Mouse (Mus musculus) cortical plate, adult 2 months (tissue): ENCODE measurements at regions not wholly inside any gene's neighbourhood (a gene's known extent, or its start where the extent isn't known, plus 50 kb on each side); places are given as distances from the start of the nearest gene placed in this dataset.
"Not testable (repeated sequence)": the region's sequence is repeated elsewhere in the genome, so short reads cannot be mapped to it uniquely, and the experiment has no call there.

Experiments used
- H3K27ac ChIP-seq: fragments of 200-500 bp; 2 replicates; pipeline ENCODE4 v1.5.1; 2012; ENCODE audit warnings: low read length, control low read depth, inconsistent platforms; ENCODE audit not compliant: insufficient read depth
- H3K4me1 ChIP-seq: fragments of 200-500 bp; 2 replicates; pipeline ENCODE4 v1.6.1; 2011; ENCODE audit warnings: low read length; ENCODE audit not compliant: control insufficient read depth, insufficient read depth
- H3K4me3 ChIP-seq: fragments of 200-500 bp; 2 replicates; pipeline ENCODE4 v1.5.1; 2011; ENCODE audit warnings: mild to moderate bottlenecking, low read length, control low read depth; ENCODE audit not compliant: insufficient read depth
- CTCF ChIP-seq: fragments of 200-500 bp; IDR thresholded peaks from 2 replicates; pipeline ENCODE4 v1.5.1; 2011; ENCODE audit warnings: mild to moderate bottlenecking, control low read depth, low read length; ENCODE audit not compliant: insufficient read depth; ENCODE audit errors: extremely low read depth
- POLR2A ChIP-seq: fragments of 200-500 bp; IDR thresholded peaks from 2 replicates; pipeline ENCODE4 v1.6.1; 2011; ENCODE audit warnings: mild to moderate bottlenecking, low read length, control low read depth; ENCODE audit not compliant: insufficient read depth; ENCODE audit errors: extremely low read depth

DNA sequence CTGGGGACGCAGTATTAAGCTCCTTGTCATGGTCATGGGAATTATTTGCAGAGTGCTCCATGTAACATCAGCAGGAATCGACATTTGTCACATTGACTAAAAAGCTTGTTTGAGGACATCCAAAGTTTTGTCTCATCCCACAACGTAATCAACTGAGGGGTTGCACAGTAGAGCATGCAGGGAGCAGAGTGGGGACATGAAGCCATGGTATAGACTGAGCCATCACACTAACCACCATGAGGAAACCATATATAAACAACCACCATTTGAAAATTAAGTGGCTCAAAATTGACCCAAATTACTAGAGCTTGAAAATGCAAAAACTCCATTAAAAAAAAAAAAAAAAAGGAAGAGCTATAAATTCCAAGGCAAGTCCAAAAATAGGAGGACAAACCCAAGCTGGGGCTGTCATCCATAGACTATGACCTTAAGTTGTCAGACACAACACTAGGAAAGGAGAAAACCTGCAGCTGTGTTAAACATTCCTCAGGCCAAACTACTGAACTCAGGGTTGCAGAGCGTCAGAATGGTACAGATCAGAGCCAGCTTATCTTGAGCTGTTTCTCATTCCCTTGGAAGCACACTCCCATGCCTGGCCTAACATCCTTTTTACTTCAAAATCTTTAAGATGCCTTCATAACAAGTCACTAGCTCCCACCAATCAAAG lies 97.7 kb upstream of the Map9 start:
- no peak for TF ChIP-seq CTCF
- TF ChIP-seq POLR2A, result no peak
- H3K27ac ChIP-seq, result no peak overlapping the region
- H3K4me1 ChIP-seq, result no peaks in the 10 kb centered on the region
- no peak overlapping the region for H3K4me3 ChIP-seq

DNA sequence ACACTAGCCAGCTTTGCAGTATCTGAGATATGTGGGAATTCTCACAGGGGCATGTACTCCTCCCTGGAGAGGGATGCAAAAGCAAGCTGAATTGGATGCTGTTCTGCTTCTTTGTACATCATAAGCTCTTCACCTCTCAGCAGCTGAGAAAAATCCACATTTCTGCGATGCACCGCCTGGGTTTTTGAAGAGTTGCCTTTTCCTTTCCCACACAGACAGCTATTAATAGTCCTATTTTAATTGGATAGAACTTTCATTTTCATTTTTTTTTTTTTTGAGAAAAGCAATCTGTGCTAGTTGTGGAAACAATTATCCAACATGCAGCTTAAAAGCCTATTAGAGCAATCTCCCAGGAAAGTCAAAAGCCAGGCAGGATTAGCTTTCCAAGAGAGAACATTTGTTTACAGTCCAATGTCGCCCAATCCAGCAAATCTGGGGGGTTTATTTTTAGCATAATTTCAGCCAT lies 105.2 kb upstream of the Gucy1a1 start:
- Histone ChIP-seq H3K4me1 (peaks cover 5% of the 10 kb centered on the region), H3K4me3 (no peak overlapping the region), H3K27ac (peak overlapping the region; percentile 97)
- TF ChIP-seq CTCF (no peak), POLR2A (0 out of 2 replicates have a peak, but pooled peaks have one; percentile 49)

DNA sequence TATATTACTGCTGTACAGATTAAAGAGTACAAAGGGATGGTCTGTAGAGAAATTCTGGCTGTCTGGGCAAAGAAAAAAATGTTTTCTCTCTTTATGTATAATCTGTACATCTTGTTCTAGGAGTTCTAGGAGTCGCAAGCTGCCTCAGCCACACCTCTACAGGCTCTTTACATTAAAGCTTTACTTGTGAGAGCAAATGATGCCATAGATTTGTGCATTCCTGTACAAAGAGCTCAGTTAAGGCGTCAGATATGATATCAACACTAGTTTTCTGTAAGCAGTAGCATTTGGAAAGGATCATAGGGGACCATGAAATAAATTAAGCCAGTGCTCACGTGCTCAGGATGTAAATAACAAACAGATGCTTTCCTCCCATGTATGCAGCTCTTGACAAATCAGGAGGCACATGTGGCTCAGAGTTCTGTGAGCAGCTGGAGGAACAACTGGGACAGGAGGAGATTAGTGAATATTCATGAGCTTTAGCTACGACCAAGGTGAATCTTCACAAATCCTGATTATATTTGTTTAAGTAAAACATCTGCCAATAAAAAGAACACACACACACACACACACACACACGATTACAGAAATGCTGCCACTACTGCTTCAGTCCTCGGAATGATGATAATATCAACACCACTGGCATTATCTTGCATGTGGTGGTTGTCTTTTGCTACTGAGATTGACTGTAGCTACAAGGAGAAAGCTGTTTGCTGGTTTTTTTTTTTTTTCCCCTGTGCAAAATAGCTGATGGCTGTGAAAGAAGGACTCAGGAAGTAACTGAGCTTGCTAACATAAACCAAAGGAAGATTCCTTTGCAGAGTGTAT lies 104.6 kb upstream of the Gucy1a1 start:
- TF ChIP-seq CTCF (no peak), POLR2A (no peak)
- Histone ChIP-seq H3K27ac (peak overlapping the region; percentile 97), H3K4me3 (no peak overlapping the region), H3K4me1 (peaks cover 5% of the 10 kb centered on the region)

DNA sequence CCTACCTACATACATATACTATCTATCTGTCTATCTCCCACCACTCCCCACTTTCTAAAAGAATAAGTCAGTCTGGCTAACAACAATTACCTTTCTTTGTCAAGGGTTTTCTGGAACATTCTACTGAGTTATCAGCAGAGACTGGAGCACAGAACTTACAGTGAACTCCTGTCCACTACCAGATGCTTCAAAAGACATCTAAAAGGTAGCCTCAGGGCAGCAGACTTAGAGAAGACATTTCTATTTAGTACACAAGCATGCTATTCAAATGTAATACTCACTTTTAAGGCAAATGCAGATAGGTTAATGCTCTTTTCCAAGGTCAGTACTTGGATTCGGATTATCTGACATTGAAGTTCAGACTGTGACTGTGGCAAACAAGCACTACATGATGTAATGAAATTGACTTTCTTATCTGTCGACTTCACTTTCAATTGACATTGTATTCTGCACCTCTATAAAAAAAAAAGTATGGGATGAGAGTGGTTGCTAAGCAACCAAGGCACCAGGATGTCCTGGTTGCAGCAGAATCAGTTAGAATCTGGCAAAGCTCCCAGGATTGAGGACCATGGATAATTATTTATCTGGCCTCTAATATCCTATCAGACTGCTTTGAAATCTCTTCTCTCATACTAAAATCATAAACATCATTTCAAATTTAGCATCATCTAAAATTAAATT lies 90.9 kb upstream of the Gucy1a1 start:
- H3K4me1 ChIP-seq, result no peaks in the 10 kb centered on the region
- H3K4me3 ChIP-seq, result no peak overlapping the region
- TF ChIP-seq CTCF (no peak), POLR2A (no peak)
- no peak overlapping the region for H3K27ac ChIP-seq

DNA sequence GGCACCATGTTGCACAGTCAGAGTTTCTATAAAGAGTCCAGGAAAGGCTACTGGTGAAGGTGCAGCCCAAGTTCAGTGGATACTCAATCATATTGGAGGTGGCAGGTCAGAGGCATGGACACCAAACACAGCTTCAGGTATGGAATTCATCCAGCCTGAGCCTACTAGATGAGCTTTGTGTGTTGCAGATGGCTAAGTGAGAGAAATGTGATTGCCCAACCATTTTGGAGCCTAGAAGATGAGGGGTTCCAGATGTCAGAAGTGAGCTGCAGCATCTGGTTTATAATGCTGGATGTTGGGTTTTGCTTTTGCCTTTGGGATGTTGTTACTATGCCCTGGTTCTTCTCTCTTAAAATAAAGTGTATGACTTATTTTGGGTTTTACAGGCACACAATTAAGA lies 88.7 kb upstream of the Gucy1a1 start:
- Histone ChIP-seq H3K4me3 (no peak overlapping the region), H3K4me1 (no peaks in the 10 kb centered on the region), H3K27ac (no peak overlapping the region)
- TF ChIP-seq CTCF, result no peak
- TF ChIP-seq POLR2A, result no peak

DNA sequence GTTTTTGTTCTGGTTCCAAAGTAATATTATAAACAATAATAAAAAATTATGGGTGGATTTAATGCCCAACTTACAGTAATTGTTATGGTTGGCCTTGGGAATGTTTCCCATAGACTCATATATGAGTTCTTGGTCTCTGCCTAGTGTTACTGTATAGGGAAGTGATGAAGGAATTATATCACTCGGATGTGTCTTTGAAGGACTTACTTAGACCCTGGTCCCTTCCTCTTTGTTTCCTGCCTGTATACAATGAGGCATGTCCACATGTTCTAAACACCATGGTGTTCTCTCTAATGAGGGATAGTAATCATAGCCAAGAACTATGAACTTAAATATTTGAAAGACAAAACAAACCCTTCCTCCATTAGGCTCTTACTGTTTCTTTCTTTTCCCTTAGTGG lies 77.8 kb upstream of the Gucy1a1 start:
- no peak for TF ChIP-seq POLR2A
- no peak overlapping the region for H3K27ac ChIP-seq
- no peak overlapping the region for H3K4me3 ChIP-seq
- H3K4me1 ChIP-seq, result no peaks in the 10 kb centered on the region

DNA sequence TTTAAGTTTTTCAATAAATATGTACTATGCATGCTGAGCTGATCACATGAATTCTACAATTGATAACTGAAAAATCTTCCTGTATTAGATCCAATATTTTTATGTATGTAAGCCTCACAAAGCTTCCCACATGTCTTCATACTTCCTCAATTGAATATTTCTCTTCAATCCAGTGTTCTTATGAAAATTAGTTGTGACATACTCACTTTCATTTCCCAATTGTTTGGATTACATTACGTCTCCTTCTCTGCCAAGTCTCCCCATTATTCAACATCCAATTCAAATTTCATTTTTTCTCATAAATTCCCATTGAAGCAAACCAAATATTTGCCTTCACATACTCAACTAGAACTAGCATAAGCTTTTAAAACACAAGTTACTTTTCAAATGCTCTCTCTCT lies 76.3 kb upstream of the Gucy1a1 start:
- Histone ChIP-seq H3K4me1 (no peaks in the 10 kb centered on the region), H3K27ac (no peak overlapping the region), H3K4me3 (no peak overlapping the region)
- TF ChIP-seq POLR2A (no peak), CTCF (no peak)

DNA sequence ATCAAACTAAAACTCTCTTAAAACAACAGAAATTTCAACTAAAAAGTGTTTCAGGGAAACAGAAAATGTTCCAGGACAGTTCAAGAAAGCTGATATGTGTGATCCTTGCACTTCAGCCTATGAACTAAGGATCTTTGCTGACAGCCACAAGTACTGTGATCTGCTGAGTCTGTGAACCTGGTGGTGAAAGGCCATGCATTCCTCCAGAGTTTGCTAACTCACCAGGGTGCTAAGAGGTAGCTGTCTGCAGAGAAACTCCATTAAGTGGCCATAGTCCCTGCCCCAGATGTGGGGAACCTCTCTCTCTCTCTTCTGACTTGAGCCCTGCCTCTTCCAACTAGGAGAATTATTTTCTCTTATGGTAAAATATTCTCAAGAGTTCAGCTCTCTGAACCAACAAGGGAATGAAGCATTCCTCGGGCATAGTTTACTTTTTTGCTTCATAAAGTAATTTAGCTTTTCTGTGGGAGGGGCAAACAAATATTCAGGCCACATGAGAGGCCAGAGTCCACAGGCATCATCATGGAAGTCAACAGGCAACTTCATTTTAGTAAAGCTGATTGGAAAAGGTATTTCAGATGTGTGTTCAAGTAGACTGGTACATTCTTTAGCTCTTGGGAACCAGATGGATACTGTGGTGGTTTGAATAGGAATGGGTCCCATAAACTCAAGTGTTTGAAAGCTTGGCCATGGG lies 73.8 kb upstream of the Gucy1a1 start:
- H3K27ac ChIP-seq, H3K4me3 ChIP-seq, H3K4me1 ChIP-seq: not testable (repeated sequence)
